Mouse (Mus musculus): ENCODE results near the gene Slfn3. TPM values are rescaled to one million over a fixed set of nuclear protein-coding genes. Genes with fewer than 3 reads are reported as not detected.

The Slfn3 gene
- total RNA-seq, 2 experiments from 2014 or later: 0.91 to 0.92 TPM

- intact Hi-C loops (cut with DNase I): no loop called here
- no peak for DNase-seq
Observed at GRCm38 (mm10) chr11:83263146-83263545, 72.0 kb downstream of the Slfn3 start.

Other genes with a start within 250 kb of the Slfn3 start
- 10 to 100 TPM; 20.4 to 20.5 TPM for gene Slfn5, start 240.0 kb upstream of the Slfn3 start, total RNA-seq (2021)
- under 1 TPM; 0.33 to 0.42 TPM for gene Slfn9, start 199.5 kb upstream of the Slfn3 start, total RNA-seq (2021)
- gene Slfn8, start 170.5 kb upstream of the Slfn3 start, total RNA-seq (2021): under 1 TPM; 0.17 to 0.18 TPM
- 1 to 10 TPM in 1 of 2 experiments, under 1 TPM in 1; 0.56 to 1.1 TPM for gene Slfn2, start 126.2 kb upstream of the Slfn3 start, total RNA-seq (2021)
- under 1 TPM in 1 of 2 experiments, not detected in 1; 0.17 TPM for gene Slfn1, start 74.5 kb upstream of the Slfn3 start, total RNA-seq (2021)
- not detected for gene Slfn4, start 16.1 kb upstream of the Slfn3 start, total RNA-seq (2021)
- not detected for gene Slfn14, start 95.4 kb downstream of the Slfn3 start, total RNA-seq (2021)
- gene Ap2b1, start 107.7 kb downstream of the Slfn3 start, total RNA-seq (2021): 10 to 100 TPM; 26.1 to 27.3 TPM
- 1 to 10 TPM; 7.3 to 8.2 TPM for gene Pex12, start 111.3 kb downstream of the Slfn3 start, total RNA-seq (2021)
- gene Rasl10b, start 217.8 kb downstream of the Slfn3 start, total RNA-seq (2021): under 1 TPM; 0.37 to 0.43 TPM
- not detected for gene Gas2l2, start 238.1 kb downstream of the Slfn3 start, total RNA-seq (2021)
- gene 1700020L24Rik, start 246.3 kb downstream of the Slfn3 start, total RNA-seq (2021): not detected

Data from gastrocnemius, postnatal 36 days (tissue).